Mouse (Mus musculus) embryo, embryonic 10.5 days (tissue): Measurements from ENCODE around the gene Ankra2.

ENCODE experiments used
- DNase-seq: peaks from one replicate; pipeline ENCODE4 v3.0.0-alpha.2; 2015; ENCODE audit warnings: low spot score

The Ankra2 gene

GRCm38 (mm10) chr13:98262636-98263457 is at the start of gene Ankra2, which contains the start of gene Utp15:
Gene Ankra2, plus strand, starts transcription at chr13:98263074.
Gene Utp15, minus strand, starts transcription at chr13:98263041.
- peak; percentile 99 for DNase-seq

GRCm38 (mm10) chr13:98222848-98223247 is 40.0 kb upstream of the Ankra2 start:
- peak; percentile 65 for DNase-seq

- no peak for DNase-seq
These were observed 36.6 kb upstream of the Ankra2 start for GRCm38 (mm10) chr13:98226225-98226624.

- DNase-seq, result peak; percentile 13
These were observed 32.4 kb upstream of the Ankra2 start for GRCm38 (mm10) chr13:98230511-98230910.

GRCm38 (mm10) chr13:98235451-98235850 is 27.4 kb upstream of the Ankra2 start:
- DNase-seq, result no peak

GRCm38 (mm10) chr13:98239978-98240641 is 22.8 kb upstream of the Ankra2 start:
- DNase-seq, result peak; percentile 92

- no peak for DNase-seq
These were observed 21.2 kb upstream of the Ankra2 start for GRCm38 (mm10) chr13:98241531-98242282.

GRCm38 (mm10) chr13:98244571-98245350 is 18.1 kb upstream of the Ankra2 start:
- no peak for DNase-seq

GRCm38 (mm10) chr13:98245386-98245785 is 17.5 kb upstream of the Ankra2 start:
- DNase-seq, result no peak

- no peak for DNase-seq
These were observed 13.3 kb upstream of the Ankra2 start for GRCm38 (mm10) chr13:98249594-98249993.

- DNase-seq, result no peak
These were observed 8.0 kb upstream of the Ankra2 start for GRCm38 (mm10) chr13:98254921-98255320.

- DNase-seq, result no peak
These were observed 649 bp downstream of the Ankra2 start for GRCm38 (mm10) chr13:98263458-98263987.

GRCm38 (mm10) chr13:98264111-98264510 is 1.2 kb downstream of the Ankra2 start:
- DNase-seq, result peak; percentile 39

GRCm38 (mm10) chr13:98274023-98274422 is 11.1 kb downstream of the Ankra2 start:
- no peak for DNase-seq

- no peak for DNase-seq
These were observed 12.8 kb downstream of the Ankra2 start for GRCm38 (mm10) chr13:98275646-98276045.

GRCm38 (mm10) chr13:98276253-98276652 is 13.4 kb downstream of the Ankra2 start:
- no peak for DNase-seq

- DNase-seq, result no peak
These were observed 14.6 kb downstream of the Ankra2 start for GRCm38 (mm10) chr13:98277501-98277900.

- DNase-seq, result no peak
These were observed 16.8 kb downstream of the Ankra2 start, which contains the start of gene Gm21976 for GRCm38 (mm10) chr13:98279686-98280085. Gene Gm21976, plus strand, starts transcription at chr13:98279887.

- no peak for DNase-seq
These were observed 18.2 kb downstream of the Ankra2 start for GRCm38 (mm10) chr13:98280990-98281650.

GRCm38 (mm10) chr13:98290719-98291118 is 27.8 kb downstream of the Ankra2 start:
- DNase-seq, result no peak

GRCm38 (mm10) chr13:98291712-98292111 is 28.8 kb downstream of the Ankra2 start:
- DNase-seq, result no peak
